Mouse (Mus musculus) stomach, embryonic 15.5 days (tissue): ENCODE measurements around the gene Cdk10. TPM values are rescaled to one million over a fixed set of nuclear protein-coding genes. Genes with fewer than 3 reads are reported as not detected.
"Not testable (repeated sequence)": the region's sequence is repeated elsewhere in the genome, so short reads cannot be mapped to it uniquely, and the experiment has no call there.

Experiments used
- ATAC-seq: fragments of 200-750 bp; cut with Nextera tagmentation; 2 replicates; pipeline ENCODE4 v1.8.0; 2017; ENCODE audit warnings: low read depth, moderate number of reproducible peaks, moderate TSS enrichment; ENCODE audit not compliant: insufficient read depth, low FRiP score
- H3K27ac ChIP-seq: fragments of 300-500 bp; sonication (generic); 2 replicates; pipeline ENCODE4 v1.5.1; 2015; ENCODE audit warnings: mild to moderate bottlenecking, inconsistent platforms
- H3K27me3 ChIP-seq: fragments of 300-500 bp; sonication (generic); replicated peaks from 2 replicates; pipeline ENCODE4 v1.6.1; 2015; ENCODE audit warnings: inconsistent platforms
- H3K36me3 ChIP-seq: fragments of 300-500 bp; sonication (generic); 2 replicates; pipeline ENCODE4 v1.6.1; 2015; ENCODE audit warnings: inconsistent platforms
- H3K4me1 ChIP-seq: fragments of 300-500 bp; sonication (generic); 2 replicates; pipeline ENCODE4 v1.6.1; 2015; ENCODE audit warnings: inconsistent platforms
- H3K4me2 ChIP-seq: fragments of 300-500 bp; sonication (generic); 2 replicates; pipeline ENCODE4 v1.6.1; 2015; ENCODE audit warnings: mild to moderate bottlenecking, inconsistent platforms
- H3K4me3 ChIP-seq: fragments of 300-500 bp; sonication (generic); replicated peaks from 2 replicates; pipeline ENCODE4 v1.5.1; 2015; ENCODE audit warnings: inconsistent platforms
- H3K9ac ChIP-seq: fragments of 300-500 bp; sonication (generic); 2 replicates; pipeline ENCODE4 v1.6.1; 2015; ENCODE audit warnings: inconsistent platforms
- H3K9me3 ChIP-seq: fragments of 300-500 bp; sonication (generic); 2 replicates; pipeline ENCODE4 v1.6.1; 2016; ENCODE audit warnings: inconsistent platforms
- WGBS: fragments of 180-500 bp; shearing (Covaris S2); methylation state at CpG from one replicate; pipeline ENCODE4 v1.1.7; 2015; 5-methylcytosine and 5-hydroxymethylcytosine counted together
- polyA plus RNA-seq: library from polyadenylated mRNA; unstranded; fragments of >200 nt; fragmentation: Nextera tagmentation; extraction: Ambion mirVana; gene quantifications from 2 replicates; pipeline ENCODE4 v1.2.1, GENCODE M21; 2015

The Cdk10 gene
- polyA plus RNA-seq, 1 experiment from 2014 or later = 28.8 TPM

- H3K4me2 ChIP-seq = peak overlapping the region; percentile 85
- peak overlapping the region; percentile 21; the same call in 1 of the 2 replicates for H3K27ac ChIP-seq
- H3K4me1 ChIP-seq = peaks cover 23% of the 10 kb centered on the region
- peaks cover 34% of the 10 kb centered on the region; the same call in 1 of the 2 replicates for H3K36me3 ChIP-seq
- ATAC-seq = no peak
- H3K9me3 ChIP-seq = no peaks in the 10 kb centered on the region
- H3K4me3 ChIP-seq = peak overlapping the region; percentile 90
- H3K27me3 ChIP-seq = no peaks in the 10 kb centered on the region
- 40% methylated on average over 4 of the region's 4 CpGs for WGBS
- 0 out of 2 replicates have a peak overlapping the region, but pooled peaks have one; percentile 89 for H3K9ac ChIP-seq
Observed at GRCm38 (mm10) chr8:123252925-123253324, 28.3 kb downstream of the Cdk10 start.

- no peak; the same call in none of the 2 replicates for ATAC-seq
- Histone ChIP-seq H3K4me2 (peak overlapping the region; percentile 85), H3K4me1 (peaks cover 23% of the 10 kb centered on the region), H3K4me3 (peak overlapping the region; percentile 90), H3K27ac (peak overlapping the region; percentile 82), H3K27me3 (no peaks in the 10 kb centered on the region), H3K36me3 (peaks cover 36% of the 10 kb centered on the region), H3K9ac (peak overlapping the region; percentile 89; the same call in 1 of the 2 replicates), H3K9me3 (no peaks in the 10 kb centered on the region)
- WGBS = under 1% methylated on average over 40 of the region's 40 CpGs
Observed at GRCm38 (mm10) chr8:123253451-123254098, 28.9 kb downstream of the Cdk10 start.

DNA sequence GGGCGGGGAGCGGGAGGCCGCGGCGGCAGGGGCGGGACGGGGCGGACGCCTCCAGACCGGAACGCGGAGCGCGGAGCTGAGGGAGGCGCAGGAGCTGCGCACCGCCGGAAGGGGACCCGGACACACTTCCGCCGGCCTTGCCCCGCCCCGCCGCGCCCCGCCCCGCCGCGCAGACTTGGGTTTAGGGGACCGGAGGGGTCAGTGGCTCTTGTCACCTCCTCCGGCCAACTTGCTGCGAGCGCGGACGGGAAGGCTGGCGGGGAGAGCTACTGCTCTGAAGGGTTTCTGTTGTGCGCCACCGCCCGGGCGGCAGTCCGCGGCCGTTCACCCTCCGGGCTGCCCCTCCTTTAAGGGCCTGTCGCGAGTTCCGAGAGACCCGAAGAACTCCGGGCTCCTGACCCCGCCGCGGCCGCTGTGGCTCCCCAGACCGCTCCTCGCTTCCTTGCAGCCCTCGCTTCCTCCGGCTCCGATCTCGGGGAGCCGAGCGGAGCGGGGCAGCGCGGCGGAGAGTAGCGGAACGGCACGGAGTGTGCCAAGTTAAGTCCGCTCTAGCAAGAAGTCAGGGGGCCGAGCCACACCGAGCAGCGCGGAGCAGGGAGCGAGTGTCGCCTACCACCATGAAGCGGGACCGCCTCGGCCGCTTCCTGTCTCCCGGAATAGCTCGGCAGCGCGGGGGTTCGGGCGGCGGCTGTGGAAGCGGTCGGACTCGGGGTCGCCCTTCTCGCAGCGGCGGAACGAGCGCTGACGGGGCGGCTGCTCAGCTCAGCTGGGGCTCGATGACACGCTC lies 29.6 kb downstream of the Cdk10 start, which contains the start of the genes Zfp276 and Vps9d1:
TSS of gene Zfp276 (plus strand) at position 97 of the 787 bp plus-strand sequence.
TSS of gene Vps9d1 (minus strand) at position 250 of the 787 bp plus-strand sequence.
- no peaks in the 10 kb centered on the region for H3K9me3 ChIP-seq
- ATAC-seq = peak; percentile 95
- WGBS = under 1% methylated on average over 70 of the region's 99 CpGs
- no peaks in the 10 kb centered on the region for H3K27me3 ChIP-seq
- H3K4me3 ChIP-seq = peak within 1 kb of the TSS; percentile 90
- peaks cover 23% of the 10 kb centered on the region for H3K4me1 ChIP-seq
- peak within 1 kb of the TSS; percentile 89 for H3K9ac ChIP-seq
- peak within 1 kb of the TSS; percentile 85 for H3K4me2 ChIP-seq
- peaks cover 34% of the 10 kb centered on the region for H3K36me3 ChIP-seq
- peak within 1 kb of the TSS; percentile 82 for H3K27ac ChIP-seq

DNA sequence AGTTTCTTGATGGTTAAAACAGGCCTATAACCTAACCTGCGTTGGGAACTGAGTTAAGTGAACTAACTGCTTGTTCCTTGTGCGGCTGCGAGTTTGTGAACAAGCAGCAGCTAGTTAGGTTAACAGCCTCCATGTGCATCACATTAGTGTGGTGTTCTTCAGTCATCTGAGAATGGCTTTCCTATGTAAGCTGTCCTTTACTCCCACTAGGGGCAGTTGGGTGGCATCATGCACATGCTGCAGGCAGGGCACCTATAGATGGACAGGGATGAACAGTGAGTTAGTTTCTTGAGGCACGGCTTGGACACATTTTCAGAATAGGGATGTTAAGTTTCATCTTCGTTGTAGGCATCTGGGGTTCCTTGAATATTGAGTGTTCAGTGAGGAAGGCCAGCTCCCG lies 30.5 kb downstream of the Cdk10 start:
- Histone ChIP-seq H3K27me3 (no peaks in the 10 kb centered on the region), H3K4me3 (peak overlapping the region; percentile 90), H3K9me3 (no peaks in the 10 kb centered on the region), H3K4me1 (peaks cover 23% of the 10 kb centered on the region), H3K4me2 (peak overlapping the region; percentile 85), H3K27ac (no peak overlapping the region), H3K36me3 (peaks cover 36% of the 10 kb centered on the region), H3K9ac (peak overlapping the region; percentile 89; the same call in 1 of the 2 replicates)
- no peak for ATAC-seq
- WGBS = 66% methylated on average over 6 of the region's 6 CpGs

DNA sequence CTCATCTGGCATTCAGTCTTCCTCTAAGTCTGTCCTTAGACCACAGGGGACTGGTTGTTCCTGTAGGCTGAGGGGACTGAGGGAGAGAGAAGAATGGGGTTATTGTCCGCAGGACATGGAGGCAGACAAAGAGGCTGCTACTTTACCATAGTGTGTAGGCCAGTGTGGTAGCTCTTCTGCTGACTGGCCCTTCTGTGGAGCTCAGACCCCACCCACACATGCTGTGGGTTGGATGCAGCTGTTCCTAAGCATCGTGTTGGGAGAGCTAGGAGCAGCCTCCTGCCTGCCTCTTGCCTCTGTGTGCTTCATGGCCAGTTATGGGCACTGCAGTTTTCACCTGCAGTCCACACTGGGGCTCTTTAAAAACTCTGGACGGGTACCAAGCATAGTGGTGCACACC lies 32.5 kb downstream of the Cdk10 start:
- Histone ChIP-seq H3K36me3 (peaks cover 36% of the 10 kb centered on the region), H3K27ac (no peak overlapping the region), H3K4me2 (no peak overlapping the region), H3K4me3 (no peak overlapping the region), H3K9ac (no peak overlapping the region), H3K27me3 (no peaks in the 10 kb centered on the region), H3K9me3 (no peaks in the 10 kb centered on the region), H3K4me1 (peaks cover 23% of the 10 kb centered on the region)
- ATAC-seq = no peak
- WGBS = 80% methylated on average over 3 of the region's 3 CpGs

- not testable (repeated sequence) for ATAC-seq, H3K4me2 ChIP-seq, H3K27me3 ChIP-seq, H3K9me3 ChIP-seq, H3K4me3 ChIP-seq, H3K27ac ChIP-seq, H3K9ac ChIP-seq
- H3K4me1 ChIP-seq = peaks cover 23% of the 10 kb centered on the region
- H3K36me3 ChIP-seq = peaks cover 36% of the 10 kb centered on the region
- 87% methylated on average over 8 of the region's 8 CpGs for WGBS
Observed at GRCm38 (mm10) chr8:123257593-123257992, 33.0 kb downstream of the Cdk10 start.

DNA sequence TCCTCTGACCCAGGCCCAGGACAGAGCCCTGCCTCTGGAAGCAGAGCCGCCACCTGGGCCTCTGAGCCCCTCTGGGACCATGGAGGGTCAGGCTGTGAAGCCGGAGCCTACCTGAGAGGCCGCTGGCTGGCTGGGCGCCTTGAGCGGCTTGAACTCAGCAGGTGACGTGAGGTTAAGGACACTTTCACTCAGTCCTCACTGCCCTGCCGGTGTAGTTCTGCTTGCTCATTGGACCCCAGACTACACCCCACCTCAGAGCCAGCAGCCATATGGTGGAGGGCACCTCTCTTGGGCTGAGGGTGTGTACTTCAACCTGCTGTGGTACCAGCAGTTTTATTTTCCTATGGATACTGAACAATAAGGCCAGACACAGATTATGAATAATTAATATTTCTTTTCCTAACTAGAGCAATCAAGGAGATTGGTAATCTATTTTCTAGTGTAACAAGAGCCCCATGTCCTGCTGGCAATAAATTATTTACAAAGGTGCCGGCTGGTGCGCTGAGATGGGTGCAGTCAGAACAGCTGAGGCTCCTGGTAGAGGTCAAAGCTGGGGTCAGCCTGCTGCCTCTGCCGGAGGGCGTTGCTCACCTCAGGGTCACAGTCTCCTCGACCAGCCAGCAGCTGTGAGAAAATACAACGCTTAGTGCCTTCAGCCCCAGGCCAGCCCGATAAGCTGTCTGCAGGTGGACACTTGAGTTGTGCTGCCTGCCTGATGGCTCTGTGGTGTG lies 43.4 kb downstream of the Cdk10 start:
- Histone ChIP-seq H3K9me3 (no peaks in the 10 kb centered on the region), H3K4me3 (no peak overlapping the region), H3K36me3 (peaks cover 51% of the 10 kb centered on the region), H3K4me1 (no peaks in the 10 kb centered on the region), H3K9ac (no peak overlapping the region), H3K4me2 (no peak overlapping the region), H3K27me3 (no peaks in the 10 kb centered on the region), H3K27ac (no peak overlapping the region)
- no peak for ATAC-seq
- 66% methylated on average over 14 of the region's 14 CpGs for WGBS

- WGBS = 86% methylated on average over 10 of the region's 10 CpGs
- Histone ChIP-seq H3K27ac (no peak overlapping the region), H3K4me3 (no peak overlapping the region), H3K9ac (no peak overlapping the region), H3K4me1 (no peaks in the 10 kb centered on the region), H3K27me3 (no peaks in the 10 kb centered on the region), H3K9me3 (no peaks in the 10 kb centered on the region), H3K4me2 (no peak overlapping the region), H3K36me3 (peaks cover 36% of the 10 kb centered on the region)
- ATAC-seq = no peak
Observed at GRCm38 (mm10) chr8:123271147-123271546, 46.5 kb downstream of the Cdk10 start.

- H3K9ac ChIP-seq = no peak overlapping the region
Observed at GRCm38 (mm10) chr8:123271901-123272300, 47.3 kb downstream of the Cdk10 start.

DNA sequence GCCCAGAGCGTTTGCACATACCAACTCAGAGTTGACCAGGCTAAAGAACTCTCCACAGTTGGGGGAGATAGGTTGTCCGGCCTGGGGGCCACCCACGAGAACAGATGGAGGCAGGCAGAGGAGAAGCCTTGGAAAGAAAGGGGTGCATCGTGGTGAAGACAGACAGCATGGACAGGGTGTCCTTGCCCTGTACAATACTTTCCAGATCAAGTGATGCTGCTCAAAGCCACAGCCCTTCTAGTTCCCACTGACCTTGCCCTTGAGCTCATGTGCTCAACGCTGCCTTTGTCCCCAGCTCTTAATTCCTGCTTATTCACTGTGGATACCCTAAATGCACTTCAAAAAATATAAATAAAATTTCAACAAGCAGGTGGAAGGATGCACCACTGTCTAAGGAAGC lies 49.8 kb downstream of the Cdk10 start:
- Histone ChIP-seq H3K9me3 (no peaks in the 10 kb centered on the region), H3K27ac (no peak overlapping the region), H3K4me2 (no peak overlapping the region), H3K36me3 (peaks cover 13% of the 10 kb centered on the region; the same call in 1 of the 2 replicates), H3K9ac (no peak overlapping the region), H3K27me3 (no peaks in the 10 kb centered on the region), H3K4me3 (no peak overlapping the region), H3K4me1 (no peaks in the 10 kb centered on the region)
- WGBS = 90% methylated on average over 5 of the region's 5 CpGs
- ATAC-seq = no peak

More at GRCm38 (mm10) chr8:123271901-123272300, 47.3 kb downstream of the Cdk10 start:
- H3K4me3 ChIP-seq = no peak overlapping the region
- no peaks in the 10 kb centered on the region for H3K9me3 ChIP-seq
- H3K4me2 ChIP-seq = no peak overlapping the region
- WGBS = 54% methylated on average over 4 of the region's 4 CpGs
- H3K36me3 ChIP-seq = peaks cover 29% of the 10 kb centered on the region
- peak; percentile 20; the same call in 1 of the 2 replicates for ATAC-seq
- no peaks in the 10 kb centered on the region for H3K27me3 ChIP-seq
- no peak overlapping the region for H3K27ac ChIP-seq
- no peaks in the 10 kb centered on the region for H3K4me1 ChIP-seq

- no peaks in the 10 kb centered on the region for H3K27me3 ChIP-seq
- no peaks in the 10 kb centered on the region for H3K9me3 ChIP-seq
- H3K4me1 ChIP-seq = no peaks in the 10 kb centered on the region
- no peak for ATAC-seq
- no peak overlapping the region for H3K27ac ChIP-seq
- H3K4me3 ChIP-seq = no peak overlapping the region
- no peak overlapping the region for H3K4me2 ChIP-seq
- H3K9ac ChIP-seq = no peak overlapping the region
- H3K36me3 ChIP-seq = peaks cover 7% of the 10 kb centered on the region; the same call in 1 of the 2 replicates
- WGBS = 92% methylated on average over 12 of the region's 12 CpGs
Observed at GRCm38 (mm10) chr8:123275096-123275495, 50.5 kb downstream of the Cdk10 start.
